In the genomic region with DNA sequence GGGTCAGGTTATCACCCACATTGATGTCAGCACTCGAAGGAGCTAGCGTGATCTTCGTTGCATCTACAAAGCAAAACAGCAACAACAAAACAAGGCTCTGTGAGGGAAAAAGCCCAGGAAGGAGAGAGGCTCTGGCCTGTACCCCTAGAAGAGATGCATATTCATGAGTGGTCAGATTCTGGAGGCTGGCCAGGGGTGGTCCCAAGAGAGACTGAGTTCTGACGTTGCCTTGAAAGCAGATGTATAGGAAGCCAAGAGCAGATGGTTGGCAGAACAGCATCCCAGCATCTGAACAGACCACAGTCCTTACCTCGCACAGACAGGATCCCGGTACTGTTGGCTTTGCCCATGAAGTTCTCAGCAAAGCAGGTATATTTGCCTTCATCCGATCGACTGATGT, we compare ENCODE assay signal across 25 mouse cellular contexts. TPM values are rescaled to one million over a fixed set of nuclear protein-coding genes. Genes with fewer than 3 reads are reported as not detected.
DNase-seq lines count a peak whose midpoint lies in the region; ATAC-seq and TF ChIP-seq lines count a peak whose summit lies in the region.
"Had no signal": no experiment of that assay in that cellular context is flagged by ENCODE, and none has a peak within 500 bp of the region (broad histone marks: within the 10 kb centered on the region; RNA-seq: fewer than 3 reads in every experiment).

No protein-coding gene starts in this region.

- 0 out of 2 replicates have a peak overlapping the region, but pooled peaks have one; percentile 28 for H3K27ac ChIP-seq in hindbrain, embryonic 14.5 days
- H3K27ac ChIP-seq in hindbrain, embryonic 10.5 days = no peak overlapping the region
- H3K27ac ChIP-seq in testis, adult 2 months (ENCODE audit: control insufficient read depth, insufficient read depth, low read depth, low read length) = no peak overlapping the region
- H3K27ac ChIP-seq: forebrain, embryonic 10.5 days; heart, embryonic 10.5 days; kidney, postnatal 0 days; limb, embryonic 15.5 days; liver, embryonic 15.5 days; lung, embryonic 15.5 days; neural tube, embryonic 12.5 days; stomach, postnatal 0 days had no signal

- no peaks in the 10 kb centered on the region for H3K9me3 ChIP-seq in hindbrain, embryonic 14.5 days (ENCODE audit: control insufficient read depth, low read length)
- H3K9me3 ChIP-seq in hindbrain, embryonic 10.5 days = no peaks in the 10 kb centered on the region
- H3K9me3 ChIP-seq: forebrain, embryonic 10.5 days; G1E; heart, embryonic 10.5 days; limb, embryonic 15.5 days; liver, embryonic 15.5 days; lung, embryonic 15.5 days; megakaryocyte, embryonic 14.5 days; neural tube, embryonic 12.5 days had no signal

- peak; percentile 15 to 34 for DNase-seq in cerebellum, postnatal 25 days
- no peak for DNase-seq in cerebellum, adult 8-10 months
- no peak for DNase-seq in hindbrain, embryonic 14.5 days (ENCODE audit: low spot score)
- no peak for DNase-seq in hindbrain, embryonic 10.5 days (ENCODE audit: low spot score)
- no peak for DNase-seq in testis, postnatal 10 days (ENCODE audit: low spot score)
- no peak for DNase-seq in yolk sac, embryonic 10.5 days (ENCODE audit: low spot score)
- DNase-seq: adrenal gland, adult 8-10 months; B cell, adult 2 months; heart, postnatal 4 days; kidney, adult 2 months; layer of hippocampus, adult 9-11 months; lung, postnatal 36 days; right cerebral cortex, postnatal 14 days had no signal

- no peak overlapping the region for H3K9ac ChIP-seq in hindbrain, embryonic 14.5 days
- H3K9ac ChIP-seq: limb, embryonic 15.5 days; liver, embryonic 15.5 days; lung, embryonic 15.5 days; neural tube, embryonic 12.5 days had no signal

- TF ChIP-seq POLR2A in testis, adult 2 months (IDR thresholded peaks at IDR 0.05; ENCODE audit: control insufficient read depth, low read depth, low read length) = no peak

- H3K27me3 ChIP-seq in hindbrain, embryonic 14.5 days (ENCODE audit: control insufficient read depth, insufficient read depth, low read length) = no peaks in the 10 kb centered on the region
- H3K27me3 ChIP-seq in hindbrain, embryonic 10.5 days (ENCODE audit: insufficient read depth, poor library complexity, severe bottlenecking) = peaks cover 11% of the 10 kb centered on the region
- H3K27me3 ChIP-seq in testis, adult 2 months (ENCODE audit: control insufficient read depth, insufficient read depth, low read length) = no peaks in the 10 kb centered on the region
- H3K27me3 ChIP-seq: limb, embryonic 15.5 days; neural tube, embryonic 12.5 days had no signal

- H3K4me2 ChIP-seq in hindbrain, embryonic 14.5 days (replicated peaks) = no peak overlapping the region
- H3K4me2 ChIP-seq: limb, embryonic 15.5 days; liver, embryonic 15.5 days; lung, embryonic 15.5 days; neural tube, embryonic 12.5 days had no signal

- ATAC-seq in hindbrain, embryonic 14.5 days (ENCODE audit: low FRiP score) = 0 out of 2 replicates have a peak, but pooled peaks have one; percentile 10
- ATAC-seq: activated CD4-positive, CD25-positive, alpha-beta regulatory T cell, adult 4 months had no signal

- WGBS in hindbrain, embryonic 14.5 days = 74% methylated on average over 8 of the region's 8 CpGs
- 79% methylated on average over 8 of the region's 8 CpGs for WGBS in hindbrain, embryonic 10.5 days

- no peak for TF ChIP-seq CTCF in testis, adult 2 months (IDR thresholded peaks at IDR 0.05; ENCODE audit: control insufficient read depth, insufficient read depth, insufficient replicate concordance, low read depth, low read length)

- peaks cover 12% of the 10 kb centered on the region; the same call in 1 of the 2 replicates for H3K4me1 ChIP-seq in hindbrain, embryonic 14.5 days (replicated peaks; ENCODE audit: control insufficient read depth, insufficient read depth, low read length)
- H3K4me1 ChIP-seq in hindbrain, embryonic 10.5 days (replicated peaks) = peaks cover 22% of the 10 kb centered on the region
- H3K4me1 ChIP-seq in testis, adult 2 months (ENCODE audit: control insufficient read depth, insufficient read depth, low read length) = peaks cover 3% of the 10 kb centered on the region; the same call in 1 of the 2 replicates

- peaks cover 62% of the 10 kb centered on the region for H3K36me3 ChIP-seq in hindbrain, embryonic 14.5 days (replicated peaks; ENCODE audit: control insufficient read depth, insufficient read depth)
- H3K36me3 ChIP-seq in hindbrain, embryonic 10.5 days = peaks cover 25% of the 10 kb centered on the region
- H3K36me3 ChIP-seq in testis, adult 2 months (ENCODE audit: control insufficient read depth, insufficient read depth, low read length) = no peaks in the 10 kb centered on the region
- H3K36me3 ChIP-seq: forebrain, embryonic 10.5 days; G1E; heart, embryonic 10.5 days; limb, embryonic 15.5 days; liver, embryonic 15.5 days; lung, embryonic 15.5 days had no signal

- H3K4me3 ChIP-seq in hindbrain, embryonic 14.5 days (replicated peaks; ENCODE audit: low read length) = no peak overlapping the region
- no peak overlapping the region for H3K4me3 ChIP-seq in hindbrain, embryonic 10.5 days
- peak overlapping the region; percentile 73 for H3K4me3 ChIP-seq in testis, adult 2 months (ENCODE audit: control insufficient read depth, low read depth, low read length)
- H3K4me3 ChIP-seq: forebrain, embryonic 10.5 days; heart, embryonic 10.5 days; limb, embryonic 15.5 days; liver, embryonic 15.5 days; lung, embryonic 15.5 days; megakaryocyte, embryonic 14.5 days; neural tube, embryonic 12.5 days had no signal

RNA-seq across cellular contexts. Expression of a gene that starts 17.0 kb away (rescaled TPM):
- polyA plus RNA-seq in hindbrain, embryonic 14.5 days (2014; fragmentation: Nextera tagmentation; extraction: Ambion mirVana) = 0.57 and 1.3 TPM in 2 replicates
- polyA plus RNA-seq in hindbrain, embryonic 10.5 days (2016; fragmentation: Nextera tagmentation; extraction: Ambion mirVana) = 1.1 and 1.9 TPM in 2 replicates
- 19.9 and 24.6 TPM in 2 replicates for polyA plus RNA-seq in testis, adult 2 months (2012; rRNA removed)

RNA-seq across cellular contexts. Expression of a gene that starts 20.0 kb away (rescaled TPM):
- polyA plus RNA-seq in hindbrain, embryonic 14.5 days (2014; fragmentation: Nextera tagmentation; extraction: Ambion mirVana) = 26.1 and 28.1 TPM in 2 replicates
- polyA plus RNA-seq in hindbrain, embryonic 10.5 days (2016; fragmentation: Nextera tagmentation; extraction: Ambion mirVana) = 41.2 and 87.6 TPM in 2 replicates
- 0.02 TPM in 1 of 2 replicates, not detected in the other for polyA plus RNA-seq in testis, adult 2 months (2012; rRNA removed)
- polyA plus RNA-seq: activated CD4-positive, CD25-positive, alpha-beta regulatory T cell, adult 4 months; G1E had no signal

RNA-seq across cellular contexts. Expression of a gene that starts 45.9 kb away (rescaled TPM):
- polyA plus RNA-seq in hindbrain, embryonic 14.5 days (2014; fragmentation: Nextera tagmentation; extraction: Ambion mirVana) = 40.9 and 47.3 TPM in 2 replicates
- polyA plus RNA-seq in hindbrain, embryonic 10.5 days (2016; fragmentation: Nextera tagmentation; extraction: Ambion mirVana) = 47.4 and 60.0 TPM in 2 replicates
- polyA plus RNA-seq in testis, adult 2 months (2012; rRNA removed) = 6.7 and 9.1 TPM in 2 replicates

Comparison
In these comparisons a context has a peak if more than half of its experiments do, and no peak if none do; other contexts are left out.
1. DNase-seq: peak in cerebellum, postnatal 25 days (2 of 2); none in cerebellum, adult 8-10 months (single experiment), hindbrain, embryonic 14.5 days (single experiment), hindbrain, embryonic 10.5 days (single experiment), testis, postnatal 10 days (single experiment) and yolk sac, embryonic 10.5 days (single experiment).
2. RNA of a gene that starts 20.0 kb away (polyA plus RNA-seq): 41.2 to 87.6 TPM in hindbrain, embryonic 10.5 days and 26.1 to 28.1 TPM in hindbrain, embryonic 14.5 days; 0.02 TPM in testis, adult 2 months; every median in the first group is over 10 times any median in the second.